Mouse (Mus musculus) G1E (cell line): ENCODE results near the gene Tmem132d. TPM values are rescaled to one million over a fixed set of nuclear protein-coding genes. Genes with fewer than 3 reads are reported as not detected.
"Not testable (repeated sequence)": the region's sequence is repeated elsewhere in the genome, so short reads cannot be mapped to it uniquely, and the experiment has no call there.

Source experiments
- ATAC-seq: 2 replicates; pipeline ENCODE4 v1.8.0; 2016; ENCODE audit warnings: mild to moderate bottlenecking; ENCODE audit not compliant: insufficient number of reproducible peaks, poor library complexity, low FRiP score, severe bottlenecking; ENCODE audit errors: extremely low read depth
- DNase-seq: peaks from one replicate; pipeline ENCODE4 v3.0.0; 2012; ENCODE audit warnings: low spot score
- H3K27me3 ChIP-seq: 2 replicates; pipeline ENCODE4 v1.6.1; 2012; ENCODE audit warnings: mild to moderate bottlenecking, low read length, inconsistent platforms; ENCODE audit not compliant: insufficient read depth
- H3K36me3 ChIP-seq: replicated peaks from 2 replicates; pipeline ENCODE3; 2012; ENCODE audit warnings: mild to moderate bottlenecking, inconsistent platforms
- H3K4me1 ChIP-seq: 2 replicates; pipeline ENCODE4 v1.6.1; 2012; ENCODE audit warnings: low read depth, low read length, inconsistent platforms, mixed read lengths; ENCODE audit not compliant: insufficient read depth
- H3K4me3 ChIP-seq: 2 replicates; pipeline ENCODE4 v1.5.1; 2012; ENCODE audit warnings: low read depth, mild to moderate bottlenecking, inconsistent platforms, low read length, moderate library complexity, mixed read lengths
- H3K9me3 ChIP-seq: replicated peaks from 2 replicates; pipeline ENCODE4 v1.6.1; 2012; ENCODE audit warnings: inconsistent platforms
- CTCF ChIP-seq: IDR thresholded peaks from 2 replicates; pipeline ENCODE4 v1.5.1; 2012; ENCODE audit warnings: low read depth, low read length, inconsistent platforms, mixed read lengths
- GATA1 ChIP-seq: IDR thresholded peaks from 2 replicates; pipeline ENCODE4 v1.6.1; 2012; ENCODE audit warnings: borderline replicate concordance, low read length, inconsistent platforms, mixed read lengths
- GATA2 ChIP-seq: IDR thresholded peaks from 2 replicates; pipeline ENCODE4 v1.6.1; 2012; ENCODE audit warnings: low read depth, low read length, inconsistent platforms, borderline replicate concordance
- POLR2AphosphoS5 ChIP-seq: IDR thresholded peaks from 2 replicates; pipeline ENCODE4 v1.6.1; 2012; ENCODE audit warnings: low read depth, low read length, inconsistent platforms; ENCODE audit not compliant: insufficient replicate concordance
- TAL1 ChIP-seq: conservative IDR thresholded peaks from 2 replicates; pipeline ENCODE4 v1.6.1; 2012; ENCODE audit warnings: low read depth, low read length, inconsistent platforms, mixed read lengths
- polyA plus RNA-seq: library from polyadenylated mRNA; stranded (reverse); fragments of >175 nt; gene quantifications from 2 replicates; pipeline ENCODE4 v1.2.3, GENCODE M21; 2012
- total RNA-seq, 2 experiments: library from RNA; stranded (forward) in 1 of 2; stranded (reverse) in 1 of 2; fragments of 200-1000 nt in 1 of 2; fragments of >200 nt in 1 of 2; fragmentation: Nextera tagmentation in 1 of 2; gene quantifications; 2 replicates each; pipeline ENCODE4 v1.2.3; 2014 to 2017

Tmem132d gene
- total and polyA plus RNA-seq, 3 experiments = 0.11 TPM; not detected in 2

DNA sequence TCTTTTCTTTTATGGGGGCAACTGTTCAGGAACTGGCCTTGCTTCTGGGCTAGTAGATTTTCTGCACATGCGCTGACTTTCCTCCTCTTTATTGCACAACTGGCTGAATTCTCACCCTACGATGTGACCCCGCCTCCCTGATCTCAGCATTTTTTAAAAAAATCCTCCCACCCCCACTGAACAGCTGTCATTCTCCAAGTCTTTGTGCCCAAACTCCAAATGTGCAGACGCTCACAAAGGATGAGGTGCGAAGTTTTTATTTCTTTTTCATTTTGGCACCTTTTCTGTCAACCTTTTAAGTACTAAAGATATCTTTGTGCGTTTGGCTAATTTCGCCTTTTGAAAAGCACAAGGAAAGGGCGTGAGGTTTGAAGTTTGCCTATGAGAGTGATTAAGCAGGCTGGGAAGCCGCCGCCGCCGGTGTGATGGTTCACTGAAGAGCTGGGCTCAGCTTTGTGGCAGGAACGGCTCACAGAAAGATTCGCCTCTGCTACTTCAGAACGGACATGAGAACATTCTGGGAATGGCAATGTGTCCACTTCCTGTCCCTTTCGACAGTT, 478.6 kb downstream of the Tmem132d start:
- Histone ChIP-seq H3K4me1 (no peaks in the 10 kb centered on the region), H3K4me3 (no peak overlapping the region), H3K27me3 (no peaks in the 10 kb centered on the region), H3K9me3 (peaks cover 64% of the 10 kb centered on the region), H3K36me3 (no peaks in the 10 kb centered on the region)
- ATAC-seq (no peak), DNase-seq (no peak)
- no peak for TF ChIP-seq POLR2AphosphoS5
- TF ChIP-seq CTCF = no peak
- TF ChIP-seq GATA1 = no peak
- no peak for TF ChIP-seq TAL1

DNA sequence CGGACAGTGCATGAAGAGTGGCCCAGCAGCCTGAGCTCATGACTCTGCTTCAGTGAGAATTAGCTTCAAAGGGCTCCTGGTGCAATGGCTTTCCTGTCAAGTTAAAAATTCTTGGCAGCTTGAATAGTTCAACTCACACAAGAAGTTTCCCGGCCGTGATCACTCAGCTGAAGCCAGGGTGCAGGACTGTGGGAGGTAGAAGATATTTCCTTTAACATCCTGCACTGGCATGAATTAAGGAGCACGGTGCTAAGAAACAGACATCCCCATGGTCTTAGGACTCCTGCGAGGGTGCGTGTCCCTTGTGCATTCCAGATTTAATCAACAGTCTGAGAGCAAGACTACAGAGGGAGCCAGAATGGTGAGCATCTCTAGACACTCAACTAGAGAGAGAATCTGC, 480.1 kb downstream of the Tmem132d start:
- H3K9me3 ChIP-seq = peaks cover 68% of the 10 kb centered on the region
- H3K27me3 ChIP-seq = no peaks in the 10 kb centered on the region
- H3K36me3 ChIP-seq = no peaks in the 10 kb centered on the region
- TF ChIP-seq GATA2 (no peak), TAL1 (no peak)
- H3K4me3 ChIP-seq = no peak overlapping the region
- DNase-seq (no peak), ATAC-seq (no peak)
- no peaks in the 10 kb centered on the region for H3K4me1 ChIP-seq

DNA sequence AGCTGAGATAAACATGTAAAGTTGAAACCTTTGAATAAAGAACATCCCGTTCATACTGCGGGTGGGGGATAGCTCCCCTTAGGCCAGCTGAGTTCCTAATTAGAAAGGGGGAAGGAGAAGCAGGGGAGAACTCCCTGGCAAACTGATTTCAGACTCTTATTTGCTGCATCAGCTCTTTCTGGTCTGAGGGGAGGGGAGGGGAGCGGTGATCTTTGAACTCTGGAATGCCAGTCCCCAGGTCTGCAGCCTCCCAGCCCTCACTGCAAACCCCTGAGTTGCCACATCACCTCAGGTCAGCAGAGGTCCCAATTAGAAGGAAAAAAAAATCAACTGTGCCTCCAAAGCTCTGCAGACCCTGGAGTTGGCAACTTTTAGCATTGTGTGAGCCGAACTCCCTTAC, 482.3 kb downstream of the Tmem132d start:
- no peaks in the 10 kb centered on the region for H3K36me3 ChIP-seq
- no peaks in the 10 kb centered on the region for H3K27me3 ChIP-seq
- TF ChIP-seq GATA2 (no peak), GATA1 (no peak), POLR2AphosphoS5 (no peak), CTCF (no peak), TAL1 (no peak)
- DNase-seq (no peak), ATAC-seq (no peak)
- H3K4me1 ChIP-seq = no peaks in the 10 kb centered on the region
- no peak overlapping the region for H3K4me3 ChIP-seq
- H3K9me3 ChIP-seq = peaks cover 76% of the 10 kb centered on the region

DNA sequence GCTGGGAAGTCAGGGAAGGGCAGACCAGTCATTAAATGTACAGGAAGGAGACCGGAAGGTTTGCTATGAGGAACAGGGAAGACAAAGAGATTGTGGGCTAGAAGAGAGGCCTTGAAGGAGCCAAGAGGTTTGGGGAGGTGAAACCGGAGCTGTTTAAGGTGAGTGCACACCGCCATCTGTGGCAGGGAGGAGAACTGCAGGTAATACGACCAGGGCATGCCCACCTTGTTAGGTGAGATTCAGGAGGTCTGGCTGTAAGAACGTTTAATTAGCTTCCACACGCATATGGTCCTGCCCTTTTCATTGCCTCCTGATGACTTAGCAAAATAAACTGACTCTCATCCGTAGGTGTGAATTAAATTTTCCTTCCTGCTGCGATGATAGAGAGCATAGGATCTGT, 485.6 kb downstream of the Tmem132d start:
- H3K4me1 ChIP-seq = no peaks in the 10 kb centered on the region
- H3K27me3 ChIP-seq = no peaks in the 10 kb centered on the region
- peaks cover 74% of the 10 kb centered on the region for H3K9me3 ChIP-seq
- DNase-seq = no peak
- no peak for ATAC-seq
- no peak overlapping the region for H3K4me3 ChIP-seq
- TF ChIP-seq GATA1 = no peak
- no peak for TF ChIP-seq GATA2
- no peak for TF ChIP-seq TAL1
- TF ChIP-seq POLR2AphosphoS5 = no peak
- no peak for TF ChIP-seq CTCF
- H3K36me3 ChIP-seq = no peaks in the 10 kb centered on the region

DNA sequence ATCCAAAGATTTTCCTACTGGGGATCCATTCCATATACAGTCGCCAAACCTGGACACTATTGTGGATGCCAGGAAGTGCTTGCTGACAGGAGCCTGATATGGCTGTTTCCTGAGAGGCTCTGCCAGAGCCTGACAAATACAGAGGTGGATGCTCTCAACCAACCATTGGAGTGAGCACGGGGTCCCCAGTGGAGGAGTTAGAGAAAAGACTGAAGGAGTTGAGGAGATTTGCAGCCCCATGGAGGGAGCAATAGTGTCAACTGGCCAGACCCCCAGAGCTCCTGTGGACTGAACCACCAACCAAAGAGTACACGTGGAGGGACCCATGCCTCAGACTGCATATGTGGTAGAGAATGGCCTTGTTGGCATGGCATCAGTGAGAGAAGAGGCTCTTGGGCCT, 490.7 kb downstream of the Tmem132d start:
- not testable (repeated sequence) for H3K36me3 ChIP-seq, H3K4me3 ChIP-seq, H3K4me1 ChIP-seq, H3K27me3 ChIP-seq, ATAC-seq, DNase-seq
- peaks cover 47% of the 10 kb centered on the region for H3K9me3 ChIP-seq

DNA sequence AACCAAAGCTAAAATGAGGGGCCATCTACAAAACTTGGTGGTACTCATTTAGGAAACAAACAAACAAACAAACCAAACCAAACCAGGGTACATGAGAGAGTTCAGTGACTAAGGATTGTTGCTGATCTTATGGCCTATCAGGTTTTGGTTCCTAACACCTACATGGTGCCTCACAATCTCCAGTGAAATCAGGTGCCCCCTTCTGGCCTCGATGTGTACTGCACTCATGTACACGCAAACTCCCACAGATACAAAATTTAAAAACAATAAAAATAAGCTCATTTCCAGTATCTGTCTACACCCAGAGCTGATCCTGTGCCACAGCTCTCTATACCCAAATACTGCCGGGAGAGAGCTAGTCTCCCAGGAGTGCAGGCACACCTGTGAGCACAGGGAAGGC, 495.0 kb downstream of the Tmem132d start:
- DNase-seq = no peak
- no peak overlapping the region for H3K4me3 ChIP-seq
- no peaks in the 10 kb centered on the region for H3K27me3 ChIP-seq
- no peak for ATAC-seq
- H3K36me3 ChIP-seq = no peaks in the 10 kb centered on the region
- TF ChIP-seq POLR2AphosphoS5 (no peak), TAL1 (no peak), GATA2 (no peak), GATA1 (no peak), CTCF (no peak)
- no peaks in the 10 kb centered on the region for H3K4me1 ChIP-seq
- peaks cover 43% of the 10 kb centered on the region for H3K9me3 ChIP-seq

DNA sequence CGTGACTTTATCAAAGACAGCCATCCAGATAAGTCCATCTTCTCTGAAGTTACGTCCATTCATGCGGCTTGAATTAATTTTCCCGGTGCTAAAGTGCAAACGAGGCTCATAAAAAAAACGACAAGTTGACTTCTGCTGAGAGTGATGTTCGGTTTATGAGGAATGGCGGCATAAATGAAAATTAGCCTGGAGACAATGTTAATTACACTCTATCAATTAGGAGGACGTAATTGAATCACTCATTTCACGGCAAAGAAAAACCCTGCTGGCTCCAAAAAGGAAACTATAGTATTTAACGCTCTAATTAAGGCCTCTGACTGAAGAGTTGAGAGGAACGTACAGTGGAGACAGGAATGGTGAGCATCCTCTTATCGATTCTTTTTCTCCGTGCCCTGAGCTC, 503.2 kb downstream of the Tmem132d start:
- TF ChIP-seq CTCF = no peak
- no peak for TF ChIP-seq GATA2
- no peak for TF ChIP-seq GATA1
- no peak for TF ChIP-seq POLR2AphosphoS5
- no peak for TF ChIP-seq TAL1
- Histone ChIP-seq H3K27me3 (no peaks in the 10 kb centered on the region), H3K9me3 (peaks cover 63% of the 10 kb centered on the region), H3K4me1 (no peaks in the 10 kb centered on the region), H3K36me3 (no peaks in the 10 kb centered on the region), H3K4me3 (no peak overlapping the region)
- ATAC-seq (no peak), DNase-seq (no peak)
